Mouse (Mus musculus): ENCODE results near the gene Supt4a.

Gene Supt4a

DNA sequence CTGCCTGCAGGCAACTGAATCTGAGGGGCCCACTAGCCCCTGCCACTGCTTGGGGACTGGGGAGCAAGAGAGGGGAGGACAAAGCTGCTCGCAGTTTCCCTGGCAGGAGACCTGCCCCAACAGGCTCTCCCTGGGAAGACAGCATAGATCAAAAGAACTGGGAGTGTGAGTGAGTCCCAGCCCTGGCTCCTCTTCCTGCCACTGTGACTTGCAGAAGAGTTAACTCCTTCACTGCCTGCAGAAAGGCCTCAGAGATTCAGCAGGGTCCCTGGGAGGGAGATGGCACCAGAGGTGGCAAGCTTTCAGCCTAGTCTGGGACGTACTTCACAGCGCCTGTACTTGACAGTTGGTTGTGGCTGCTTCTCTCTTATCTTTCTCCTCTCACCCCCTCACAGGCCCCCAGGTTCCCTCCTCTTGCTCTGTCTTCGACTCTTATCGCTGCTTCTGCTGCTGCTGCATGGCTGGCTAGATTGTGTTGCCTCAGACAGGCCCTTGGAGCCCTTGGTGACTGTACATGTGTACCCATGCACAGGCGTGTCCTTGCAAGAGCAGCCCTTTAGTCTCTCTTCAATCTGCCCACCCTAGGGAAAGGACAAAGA lies 11.3 kb upstream of the Supt4a start:
- no peak for DNase-seq (ENCODE audit: low spot score in 2 of 2)

DNA sequence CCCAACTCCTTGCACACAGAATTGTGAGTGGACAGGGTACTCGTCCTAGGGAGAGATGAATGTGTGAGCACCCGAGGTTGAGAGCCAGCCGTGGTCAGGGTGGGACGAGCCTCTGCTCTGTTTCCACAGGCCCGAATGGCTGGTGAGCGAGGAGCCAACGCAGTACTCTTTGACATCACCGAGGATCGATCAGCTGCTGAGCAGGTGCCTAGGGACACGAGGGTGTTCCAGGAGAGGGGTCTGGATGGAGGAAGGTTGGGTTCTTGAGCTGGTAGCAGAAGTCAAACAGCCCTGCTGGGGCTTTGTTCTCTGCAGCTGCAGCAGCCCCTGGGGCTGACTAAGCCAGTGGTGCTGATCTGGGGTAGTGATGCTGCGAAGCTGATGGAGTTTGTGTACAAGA lies 10.3 kb upstream of the Supt4a start:
- DNase-seq (ENCODE audit: low spot score in 2 of 2) = no peak

DNA sequence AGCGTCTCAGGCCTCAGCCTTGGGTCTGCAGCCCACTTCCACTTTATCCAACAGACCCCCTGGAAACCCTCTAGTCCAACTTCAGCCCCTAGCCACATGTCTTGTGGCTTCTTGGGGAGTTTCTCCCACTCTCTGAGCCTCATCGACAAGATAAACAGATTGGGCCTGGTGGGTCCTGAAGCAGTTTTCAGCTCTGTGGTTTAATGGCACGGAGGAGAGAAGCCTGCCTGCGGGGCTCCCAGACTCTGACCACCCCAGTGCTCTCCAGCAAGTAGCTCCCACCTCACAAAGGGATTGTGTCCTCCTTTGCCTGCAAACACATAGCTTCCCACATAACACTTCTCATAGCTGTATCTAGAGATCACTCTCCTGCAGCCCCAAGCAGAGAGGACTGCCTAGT lies 9.9 kb upstream of the Supt4a start:
- DNase-seq (ENCODE audit: low spot score in 2 of 2) = no peak

DNA sequence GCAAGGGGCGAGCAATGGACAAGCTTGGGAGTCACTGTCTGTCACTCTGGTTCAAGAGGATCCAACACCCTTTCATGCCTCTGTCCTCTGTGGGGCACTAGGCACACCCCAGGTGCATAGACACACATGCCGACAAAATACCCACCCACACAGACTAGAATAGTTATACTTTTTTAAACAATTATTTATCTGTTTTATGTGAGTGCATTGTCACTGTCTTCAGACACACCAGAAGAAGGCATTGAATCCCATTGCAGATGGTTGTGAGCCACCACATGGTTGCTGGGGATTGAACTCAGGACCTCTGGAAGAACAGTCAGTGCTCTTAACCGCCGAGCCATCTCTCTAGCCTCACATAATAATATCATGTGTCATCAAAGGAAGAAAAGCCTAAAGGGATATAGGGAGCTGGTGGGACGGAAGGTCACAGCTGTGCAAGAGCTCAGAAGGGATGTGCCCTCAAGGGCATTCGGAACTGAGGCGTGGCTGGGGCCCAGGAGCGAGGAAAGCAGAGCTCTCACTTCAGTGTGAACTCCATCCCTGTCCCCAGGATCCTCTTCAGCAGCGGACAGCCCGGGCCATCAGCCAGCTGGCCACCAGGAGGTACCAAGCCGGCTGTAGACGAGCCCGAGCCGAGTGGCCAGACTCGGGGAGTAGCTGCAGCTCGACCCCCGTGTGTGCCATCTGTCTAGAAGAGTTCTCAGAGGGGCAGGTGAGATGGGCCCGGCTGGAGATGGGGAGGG lies 8.3 kb upstream of the Supt4a start:
- DNase-seq (ENCODE audit: low spot score in 2 of 2) = no peak

DNA sequence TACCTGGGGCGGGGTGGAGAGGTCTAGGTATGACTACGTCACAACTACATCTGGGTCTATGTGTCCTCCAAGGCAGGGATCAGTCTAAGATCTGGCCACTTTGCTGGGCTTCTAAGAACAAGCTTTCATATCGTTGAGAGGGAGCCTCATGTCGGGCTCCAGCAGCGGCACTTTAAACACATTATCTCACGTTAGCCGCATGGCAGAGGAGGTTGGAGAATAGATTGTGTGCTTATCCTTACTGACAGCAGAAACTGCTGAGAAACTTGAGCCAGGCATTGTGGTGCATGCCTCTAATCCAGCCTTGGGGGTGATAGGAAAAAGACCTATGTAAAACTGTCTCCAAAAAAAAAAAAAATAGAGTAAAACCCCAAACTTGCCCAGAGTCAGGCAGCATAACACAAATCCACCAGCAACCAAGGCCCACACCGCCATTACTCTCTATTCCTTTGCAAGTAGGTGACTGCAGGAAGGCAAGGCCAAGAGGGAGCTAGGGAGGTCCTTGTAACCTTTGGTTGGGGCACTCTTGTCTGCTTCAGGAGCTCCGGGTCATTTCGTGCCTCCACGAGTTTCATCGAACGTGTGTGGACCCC lies 7.7 kb upstream of the Supt4a start:
- DNase-seq (ENCODE audit: low spot score in 2 of 2) = no peak

DNA sequence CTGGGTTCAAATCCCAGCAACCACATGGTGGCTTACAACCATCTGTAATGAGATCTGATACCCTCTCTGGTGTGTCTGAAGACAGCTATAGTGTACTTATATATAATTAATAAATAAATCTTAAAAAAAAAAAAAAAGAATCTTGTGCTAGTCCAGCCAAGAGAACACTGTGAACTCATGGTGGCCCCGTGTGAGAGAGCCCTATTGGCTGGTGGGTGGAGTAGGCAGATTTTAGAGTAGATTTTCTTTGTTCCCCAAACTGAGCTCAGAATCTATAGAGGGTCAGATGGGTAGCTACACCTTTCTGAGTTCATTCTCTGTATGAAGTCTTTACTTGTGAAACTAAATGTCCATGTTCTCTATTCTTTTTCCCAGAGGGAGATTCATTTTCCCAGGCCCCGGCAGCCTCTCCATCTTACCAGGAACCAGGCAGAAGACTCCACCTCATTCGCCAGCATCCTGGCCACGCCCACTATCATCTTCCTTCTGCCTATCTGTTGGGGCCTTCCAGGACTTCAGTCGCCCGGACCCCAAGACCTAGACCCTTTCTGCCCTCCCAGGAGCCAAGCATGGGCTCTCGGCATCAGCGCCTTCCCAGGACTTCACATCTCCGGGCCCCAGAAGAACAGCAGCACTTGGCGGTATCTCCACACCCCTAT lies 6.6 kb upstream of the Supt4a start:
- DNase-seq (ENCODE audit: low spot score in 2 of 2) = no peak

- DNase-seq (ENCODE audit: low spot score in 2 of 2) = no peak
Measured at GRCm38 (mm10) chr11:87734346-87734745, 3.0 kb upstream of the Supt4a start.

DNA sequence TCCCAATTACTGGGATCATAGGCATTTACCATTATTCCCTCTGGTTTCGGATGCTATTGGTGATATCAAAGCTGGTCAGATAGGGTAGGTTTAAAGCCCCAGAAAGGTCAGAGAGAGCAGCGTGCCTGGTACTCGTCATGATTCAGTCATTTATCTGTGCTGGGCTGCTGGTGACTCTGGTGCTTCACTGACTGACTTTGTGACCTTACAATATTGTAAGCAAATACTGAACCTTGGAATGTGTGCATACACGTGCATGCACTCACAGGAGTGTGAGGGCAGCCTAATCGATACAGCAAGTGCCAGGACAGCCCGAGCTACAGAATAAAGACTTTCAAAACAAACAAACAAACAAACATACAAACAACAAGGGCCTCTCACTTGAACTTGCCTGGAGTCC lies 1.7 kb upstream of the Supt4a start:
- no peak for DNase-seq (ENCODE audit: low spot score in 2 of 2)

GRCm38 (mm10) chr11:87736647-87737134 lies 661 bp upstream of the Supt4a start:
- DNase-seq (ENCODE audit: low spot score in 2 of 2) = peak in 1 of 2 experiments; percentile 46

- no peak for DNase-seq (ENCODE audit: low spot score in 2 of 2)
Measured at GRCm38 (mm10) chr11:87743691-87744090, 6.3 kb downstream of the Supt4a start.

DNA sequence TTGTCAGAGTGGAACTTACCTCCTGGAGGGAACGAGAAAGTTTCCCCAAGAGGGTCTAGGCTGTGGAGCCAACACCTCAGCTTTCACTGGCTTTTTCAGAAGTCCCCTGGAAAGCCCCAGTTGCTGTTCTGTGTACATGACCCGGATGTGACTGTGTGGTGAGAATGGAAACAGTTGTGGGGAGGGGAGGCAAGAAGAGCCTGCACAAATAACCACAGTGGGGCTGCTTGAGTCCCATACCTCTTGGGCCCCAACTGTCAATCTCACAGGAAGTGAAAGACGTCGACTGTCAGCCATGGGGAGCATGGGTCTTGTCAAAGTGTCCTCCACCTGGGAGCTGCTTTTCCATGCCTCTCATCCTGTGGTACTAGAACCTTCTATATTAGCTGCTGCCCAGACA lies 7.6 kb downstream of the Supt4a start:
- DNase-seq (ENCODE audit: low spot score in 2 of 2) = no peak

- no peak for DNase-seq (ENCODE audit: low spot score in 2 of 2)
Measured at GRCm38 (mm10) chr11:87745632-87746555, 8.5 kb downstream of the Supt4a start.

DNA sequence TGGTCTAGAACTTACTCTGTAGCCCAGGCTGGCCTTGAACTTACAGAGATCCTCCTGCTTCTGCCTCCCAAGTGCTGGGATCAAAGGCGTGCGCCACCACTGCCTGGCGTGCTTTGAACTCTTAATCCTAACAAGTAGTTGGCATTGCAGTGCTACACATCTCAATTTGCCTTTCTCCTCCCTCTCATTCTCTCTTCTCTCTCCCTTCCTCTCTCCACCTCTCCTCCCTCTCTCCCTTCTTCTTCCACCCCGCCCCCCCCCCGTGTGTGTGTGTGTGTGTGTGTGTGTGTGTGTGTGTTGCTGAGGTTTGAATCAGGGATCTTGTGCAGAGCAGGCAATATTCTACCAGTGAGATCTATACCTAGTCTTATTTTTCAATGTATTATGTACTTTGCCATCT lies 10.0 kb downstream of the Supt4a start:
- no peak for DNase-seq (ENCODE audit: low spot score in 2 of 2)

- DNase-seq (ENCODE audit: low spot score in 2 of 2) = no peak
Measured at GRCm38 (mm10) chr11:87747716-87748115, 10.4 kb downstream of the Supt4a start.

DNA sequence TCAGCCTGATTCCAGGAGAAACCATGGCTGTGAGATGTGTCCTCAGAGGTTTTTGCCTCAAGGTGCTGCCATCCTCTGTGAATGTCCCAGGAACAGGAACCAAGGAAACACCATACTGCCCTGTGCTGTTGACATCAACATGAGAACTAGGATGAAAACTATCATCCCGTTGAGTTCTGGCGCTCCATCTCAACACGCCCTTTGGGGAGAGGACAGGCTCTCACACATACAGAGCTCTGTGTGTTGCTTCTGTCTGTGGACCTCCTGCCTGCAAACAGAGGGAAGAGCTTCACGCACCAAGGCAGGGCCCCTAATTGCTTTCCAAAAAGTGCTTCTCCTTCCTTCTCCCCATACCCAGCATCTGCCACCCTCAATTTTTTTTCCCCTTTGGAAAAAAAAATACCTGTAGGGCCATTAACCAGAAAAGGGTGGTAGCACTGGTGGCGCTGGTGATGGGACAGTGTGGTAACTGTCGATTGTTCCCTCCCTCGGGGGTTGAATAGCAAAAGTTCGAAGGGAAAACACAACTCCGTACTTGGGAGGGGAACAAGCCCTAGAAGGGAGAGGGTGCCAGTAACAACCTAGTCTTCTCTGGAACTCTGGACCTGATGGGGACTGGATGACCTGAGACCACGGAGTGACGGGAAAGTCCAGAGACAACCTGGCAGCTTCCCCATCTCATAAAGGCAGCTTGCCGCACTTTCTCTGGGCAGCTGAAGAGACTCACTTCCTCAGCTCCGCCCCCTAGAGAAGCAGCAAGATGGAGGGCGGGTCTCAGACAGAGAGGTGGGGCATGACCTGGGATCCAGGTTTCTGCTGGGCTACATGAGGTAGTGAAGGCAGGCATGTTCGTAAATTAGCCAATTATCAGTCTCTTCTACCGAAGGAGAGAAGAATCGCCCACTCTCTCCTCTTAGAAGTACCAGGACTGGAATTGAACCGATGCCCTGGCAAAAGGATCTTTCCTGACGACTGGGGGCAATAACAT lies 11.1 kb downstream of the Supt4a start:
- no peak for DNase-seq (ENCODE audit: low spot score in 2 of 2)

GRCm38 (mm10) chr11:87749192-87750042 lies 12.1 kb downstream of the Supt4a start:
- no peak for DNase-seq (ENCODE audit: low spot score in 2 of 2)

GRCm38 (mm10) chr11:87750043-87750421 lies 12.7 kb downstream of the Supt4a start:
- DNase-seq (ENCODE audit: low spot score in 2 of 2) = no peak

- no peak for DNase-seq (ENCODE audit: low spot score in 2 of 2)
Measured at GRCm38 (mm10) chr11:87750521-87750920, 13.2 kb downstream of the Supt4a start.

GRCm38 (mm10) chr11:87751031-87751430 lies 13.7 kb downstream of the Supt4a start:
- DNase-seq (ENCODE audit: low spot score in 2 of 2) = no peak

Data from frontal cortex, postnatal 14 days (tissue).